Mouse (Mus musculus): ENCODE measurements around the gene Por. TPM values are rescaled to one million over a fixed set of nuclear protein-coding genes. Genes with fewer than 3 reads are reported as not detected.

Por gene
- 10 to 100 TPM; 54.0 to 55.5 TPM for total RNA-seq (2021)

GRCm38 (mm10) chr5:135669741-135670275, at the start of gene Por:
TSS of gene Por (plus strand) at chr5:135670033.
- DNase-seq = no peak

GRCm38 (mm10) chr5:135620526-135620925, 49.3 kb upstream of the Por start:
- no peak for DNase-seq

- DNase-seq = no peak
Measured at GRCm38 (mm10) chr5:135621725-135622124, 48.1 kb upstream of the Por start.

DNA sequence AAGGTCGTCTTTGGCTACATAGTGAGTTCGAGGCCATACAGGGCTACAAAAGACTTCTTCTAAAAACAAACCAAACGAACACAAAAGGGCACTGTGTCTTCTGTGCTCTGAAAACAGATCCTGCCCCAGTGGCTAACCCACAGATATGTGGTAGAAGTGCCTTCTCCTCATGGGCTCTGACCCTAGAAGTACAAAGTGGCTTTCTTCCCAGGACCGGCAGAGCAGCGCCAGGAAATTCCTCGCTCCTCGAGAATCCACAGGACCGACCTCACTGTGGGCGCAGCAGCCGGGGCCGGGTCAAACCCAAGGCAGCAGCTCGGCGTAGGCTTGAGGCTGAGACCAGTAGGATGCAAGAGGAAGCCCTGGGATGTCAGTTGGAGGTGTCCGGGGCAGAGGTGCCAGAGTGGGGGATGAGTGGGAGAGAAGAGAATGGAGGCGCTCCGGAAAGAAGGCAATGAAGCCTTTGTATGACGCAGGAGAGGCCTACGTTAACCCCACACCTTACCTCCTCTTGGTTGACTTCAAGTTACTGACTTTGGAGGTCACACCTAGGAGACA, 46.7 kb upstream of the Por start:
- DNase-seq = no peak

DNA sequence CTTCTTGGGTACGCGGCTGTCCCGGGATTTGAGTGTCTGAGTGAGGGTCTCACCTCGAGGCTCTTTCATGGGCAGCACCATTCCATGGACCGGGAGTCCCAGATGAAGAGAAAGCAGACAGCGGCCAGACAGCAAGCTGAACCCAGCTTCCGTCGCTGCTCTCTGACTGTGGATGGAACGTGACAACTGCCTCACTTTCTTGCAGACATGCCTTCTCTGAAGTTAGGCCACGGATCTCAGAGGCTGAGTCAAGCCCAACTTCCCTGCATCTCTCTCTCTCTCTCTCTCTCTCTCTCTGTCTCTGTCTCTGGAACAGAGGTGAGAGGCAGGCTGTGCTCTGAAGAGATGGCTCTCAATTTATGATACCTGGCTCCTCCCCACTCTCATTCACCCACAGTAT, 40.9 kb upstream of the Por start:
- no peak for DNase-seq

DNA sequence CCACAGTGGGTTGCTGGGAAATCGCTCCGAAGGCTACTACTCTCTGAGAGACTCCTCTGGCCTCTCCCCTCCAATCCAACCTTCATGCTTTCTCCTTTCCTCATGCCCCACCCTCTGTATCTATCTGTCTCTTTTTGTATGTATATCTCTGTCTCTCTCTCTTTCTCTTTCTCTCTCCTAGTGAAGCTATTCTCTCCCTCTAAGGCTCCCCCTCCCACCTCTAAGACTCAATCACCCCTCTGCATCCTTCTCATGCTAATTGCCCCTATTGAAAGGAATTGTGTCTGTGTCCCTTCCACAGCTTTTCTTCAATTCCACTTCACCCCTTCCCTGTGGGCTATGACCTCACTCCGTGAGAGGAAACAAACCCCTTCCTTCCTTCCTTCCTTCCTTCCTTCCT, 40.4 kb upstream of the Por start:
- DNase-seq = no peak

DNA sequence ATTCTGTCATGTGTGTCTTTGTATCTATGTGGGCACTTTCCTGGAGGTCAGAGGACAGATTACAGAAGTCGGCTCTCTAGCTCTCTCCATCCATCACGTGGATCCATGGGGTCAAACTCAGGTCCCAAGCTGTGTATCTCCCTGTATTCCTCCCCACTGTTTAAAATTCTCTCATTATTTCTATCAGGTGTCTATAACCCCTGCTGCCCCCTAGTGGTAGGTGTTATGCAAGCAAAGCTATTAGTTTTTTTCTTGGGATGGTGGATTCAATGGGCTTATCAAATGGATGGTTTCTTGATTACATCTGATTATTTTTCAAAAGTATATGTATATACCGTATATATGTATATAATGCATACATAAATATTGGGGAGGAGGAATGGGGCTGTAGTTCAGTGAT, 39.2 kb upstream of the Por start:
- peak; percentile 74 for DNase-seq

- peak; percentile 98 for DNase-seq
Measured at GRCm38 (mm10) chr5:135632117-135632796, 37.6 kb upstream of the Por start, which contains the start of gene Rhbdd2. TSS of gene Rhbdd2 (plus strand) at chr5:135632618.

- DNase-seq = no peak
Measured at GRCm38 (mm10) chr5:135632797-135633144, 37.1 kb upstream of the Por start.

- DNase-seq = no peak
Measured at GRCm38 (mm10) chr5:135639760-135640458, 29.9 kb upstream of the Por start.

GRCm38 (mm10) chr5:135640459-135640789, 29.4 kb upstream of the Por start:
- no peak for DNase-seq

DNA sequence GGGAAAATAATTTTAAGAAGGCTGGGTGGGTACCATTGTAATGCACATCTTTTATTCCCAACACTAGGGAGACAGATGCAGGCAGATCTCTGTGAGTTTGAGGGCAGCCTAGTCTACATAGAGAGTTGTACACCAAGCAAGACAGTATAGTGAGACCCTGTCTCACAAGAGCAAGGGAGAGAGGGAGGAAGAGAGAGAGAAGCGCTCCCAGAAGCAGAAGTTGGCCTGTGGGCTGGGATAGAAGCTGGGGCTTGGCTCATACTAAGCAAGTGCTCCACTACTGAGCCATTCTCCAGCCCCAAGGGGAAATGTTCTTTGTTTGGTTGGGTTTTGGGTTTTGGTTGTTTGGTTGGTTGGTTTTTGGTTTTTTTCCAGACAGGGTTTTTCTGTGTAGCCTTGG, 28.8 kb upstream of the Por start:
- no peak for DNase-seq

DNA sequence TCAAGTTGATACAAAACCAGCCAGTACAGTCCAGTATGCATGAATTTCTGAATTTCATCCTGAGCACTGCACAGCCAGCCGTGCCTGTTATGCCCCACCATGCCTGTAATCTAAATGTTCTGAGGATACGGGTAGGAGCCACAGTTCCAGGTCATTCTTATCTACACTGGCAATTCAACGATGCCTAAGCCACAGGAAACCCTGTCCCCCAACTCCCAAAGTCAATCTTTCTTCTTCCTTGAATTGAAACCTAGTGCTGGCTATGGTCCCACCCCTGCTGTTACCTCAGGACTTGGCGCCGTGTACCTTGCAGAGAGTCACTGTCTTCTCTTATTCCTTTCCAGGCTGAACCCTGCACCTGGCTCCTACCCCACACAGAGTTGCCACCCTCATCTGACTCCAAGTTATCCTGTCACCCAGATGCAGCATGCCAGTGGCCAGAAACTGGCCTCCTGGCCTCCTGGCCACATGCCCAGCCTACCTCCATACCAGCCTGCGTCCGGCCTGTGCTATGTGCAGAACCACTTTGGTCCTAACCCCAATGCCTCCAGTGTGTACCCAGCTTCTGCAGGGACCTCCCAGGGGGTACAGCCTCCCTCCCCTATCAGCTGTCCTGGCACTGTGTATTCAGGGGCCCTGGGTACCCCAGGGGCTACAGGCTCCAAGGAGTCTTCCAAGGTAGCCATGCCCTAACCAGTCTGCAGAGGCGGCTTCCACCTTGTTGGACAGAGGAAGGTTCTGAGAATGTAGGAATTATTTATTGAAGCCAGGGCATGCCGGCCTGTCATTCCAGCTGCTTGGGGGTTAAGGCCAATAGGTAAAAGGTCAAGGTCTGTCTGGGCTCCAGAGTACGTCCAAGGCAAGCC, 26.9 kb upstream of the Por start:
- DNase-seq = no peak

DNA sequence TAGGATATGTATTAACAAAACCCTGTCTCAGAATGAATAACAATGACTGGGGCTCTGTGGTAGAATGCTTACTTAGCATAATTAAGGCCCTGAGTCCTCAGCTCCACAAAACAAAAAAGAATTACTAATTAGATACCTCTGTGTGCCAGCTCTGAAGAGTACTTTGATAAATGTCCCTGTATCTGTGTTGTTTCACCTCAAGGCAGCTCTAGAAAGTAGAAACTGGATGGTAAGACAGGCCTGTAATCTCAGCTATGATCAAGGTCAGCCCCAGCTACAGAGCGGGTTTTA, 26.3 kb upstream of the Por start:
- no peak for DNase-seq

DNA sequence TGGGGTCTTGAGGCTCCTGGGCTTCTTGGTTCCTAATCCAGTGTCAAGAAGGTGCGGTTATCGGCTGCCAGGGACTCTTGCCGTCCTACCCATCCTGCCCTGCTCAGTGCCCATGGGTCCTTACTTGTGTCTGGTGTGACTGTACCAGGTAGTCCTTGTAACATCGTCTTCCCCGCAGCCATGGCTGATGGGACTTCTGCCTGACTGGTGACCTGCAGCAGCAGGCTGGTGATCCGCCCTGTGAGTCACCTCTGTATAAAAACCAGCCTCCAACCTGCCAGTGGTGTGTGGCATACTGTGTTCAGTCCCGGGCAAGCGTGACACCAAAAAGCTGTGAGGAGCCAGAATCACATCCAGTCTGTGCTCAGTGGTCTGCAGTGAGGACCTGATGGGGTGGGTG, 26.0 kb upstream of the Por start:
- DNase-seq = no peak

DNA sequence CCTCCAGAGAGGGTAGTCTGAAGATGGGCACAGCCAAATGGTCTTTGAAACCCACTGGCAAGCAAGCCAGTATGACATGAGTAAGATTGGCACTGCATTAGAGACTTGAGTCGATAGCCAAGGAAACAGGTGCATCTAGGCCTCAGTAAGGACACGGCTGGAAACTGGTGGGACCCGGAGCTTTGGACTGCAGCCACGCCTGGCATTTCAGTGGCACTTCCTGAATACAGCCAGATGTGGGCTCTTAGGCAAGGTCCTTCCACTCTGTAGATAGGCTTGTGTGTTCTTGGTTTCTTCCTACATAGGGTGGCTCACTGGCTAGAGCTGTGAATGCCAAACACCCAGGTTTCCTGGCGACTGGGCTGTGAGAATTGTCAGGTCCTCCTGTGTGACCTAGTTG, 24.5 kb upstream of the Por start:
- DNase-seq = no peak

- no peak for DNase-seq
Measured at GRCm38 (mm10) chr5:135646038-135646437, 23.8 kb upstream of the Por start.

DNA sequence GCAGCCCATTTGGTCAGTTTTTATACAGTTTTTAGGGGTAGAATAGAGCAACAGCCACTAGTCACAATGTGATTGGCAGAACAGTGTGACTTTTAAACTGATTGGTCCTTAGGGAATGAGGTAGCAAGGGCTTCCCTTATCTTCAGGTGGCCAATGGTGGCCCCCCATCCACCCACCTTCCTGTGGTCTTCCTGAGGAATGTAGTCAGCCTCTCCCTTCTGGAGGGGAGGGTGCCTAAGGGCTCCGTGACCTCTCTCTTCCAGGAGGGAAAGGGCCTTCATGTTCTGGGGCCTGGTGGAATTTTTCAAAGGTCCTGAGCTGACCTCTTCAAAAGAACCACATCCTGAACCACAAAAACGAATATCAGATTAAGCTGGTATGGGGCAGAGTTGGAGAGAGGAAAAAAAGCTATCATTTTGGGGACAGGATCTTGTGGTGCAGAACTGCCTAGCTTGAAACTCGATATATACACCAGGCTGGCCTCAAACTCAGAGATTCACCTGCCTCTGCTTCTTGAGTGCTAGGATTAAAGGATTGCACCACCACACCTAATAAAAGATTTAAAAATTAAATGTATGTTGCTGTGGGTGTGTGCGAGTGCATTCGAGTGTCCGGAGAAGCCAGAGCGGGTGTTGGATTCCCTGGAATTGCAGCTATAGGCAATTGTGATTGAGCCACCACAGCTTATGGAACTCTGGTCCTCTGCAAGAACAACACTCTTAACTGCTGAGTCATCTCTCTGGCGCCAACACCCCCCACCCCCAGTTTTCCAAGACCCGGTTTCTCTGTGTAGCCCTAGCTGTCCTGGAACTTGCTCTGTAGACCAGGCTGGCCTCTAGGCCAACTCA, 21.1 kb upstream of the Por start:
- no peak for DNase-seq

DNA sequence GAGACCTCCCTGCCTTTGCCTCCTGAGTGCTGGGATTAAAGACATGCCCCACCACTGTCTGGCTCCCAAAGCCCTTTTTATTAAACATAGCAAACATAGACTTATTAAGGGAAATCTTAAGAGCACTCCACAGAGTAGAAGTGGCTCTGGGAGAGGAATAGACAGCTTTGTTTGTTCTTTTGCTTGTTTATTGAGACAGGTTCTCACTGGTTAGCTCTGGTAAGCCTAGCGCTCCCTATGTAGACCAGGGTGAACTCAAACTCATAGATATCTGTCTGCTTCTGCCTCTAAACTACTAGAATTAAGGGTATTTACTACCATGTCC, 20.6 kb upstream of the Por start:
- no peak for DNase-seq

DNA sequence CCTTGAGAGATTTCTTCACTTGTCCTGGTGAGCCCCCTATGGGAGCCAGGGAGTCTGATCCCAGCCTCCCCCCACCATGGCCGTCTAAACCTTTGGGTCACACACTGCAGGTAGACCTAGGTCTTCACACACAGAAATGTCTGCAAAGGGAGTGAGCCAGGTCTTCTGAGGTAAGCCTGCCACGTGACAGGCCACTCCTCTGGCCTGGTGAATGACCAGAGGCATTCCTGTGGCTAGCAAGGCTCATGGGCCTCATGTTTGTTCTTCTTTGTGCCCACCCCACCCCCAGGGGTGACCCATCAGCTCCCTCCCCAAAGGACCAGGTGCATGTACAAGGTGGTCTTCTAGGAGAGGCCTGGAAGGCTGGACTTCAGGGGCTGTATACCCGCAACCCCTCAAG, 18.3 kb upstream of the Por start:
- DNase-seq = no peak

DNA sequence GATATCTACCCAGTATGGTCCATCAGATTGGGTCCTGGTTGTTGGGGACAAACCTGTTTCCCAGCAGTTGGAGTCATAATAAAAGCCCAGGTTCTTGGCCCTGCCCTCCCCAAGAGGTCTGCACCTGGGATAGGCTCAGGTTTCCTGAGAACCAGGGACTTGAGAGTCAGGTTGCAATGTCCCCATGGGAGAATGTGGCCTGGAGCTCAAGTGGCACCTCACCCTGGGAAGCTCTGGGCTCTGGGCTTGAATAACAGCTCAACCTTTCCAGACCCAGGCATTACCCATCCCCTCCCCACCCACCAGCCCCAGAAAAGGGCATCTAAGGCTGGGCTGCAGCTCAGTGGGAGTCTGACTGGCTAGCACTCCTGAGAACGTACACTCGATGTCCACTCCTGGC, 16.6 kb upstream of the Por start:
- DNase-seq = no peak

GRCm38 (mm10) chr5:135656046-135656445, 13.8 kb upstream of the Por start:
- no peak for DNase-seq
